ENCODE assay signal across 13 mouse cellular contexts in the genomic region with DNA sequence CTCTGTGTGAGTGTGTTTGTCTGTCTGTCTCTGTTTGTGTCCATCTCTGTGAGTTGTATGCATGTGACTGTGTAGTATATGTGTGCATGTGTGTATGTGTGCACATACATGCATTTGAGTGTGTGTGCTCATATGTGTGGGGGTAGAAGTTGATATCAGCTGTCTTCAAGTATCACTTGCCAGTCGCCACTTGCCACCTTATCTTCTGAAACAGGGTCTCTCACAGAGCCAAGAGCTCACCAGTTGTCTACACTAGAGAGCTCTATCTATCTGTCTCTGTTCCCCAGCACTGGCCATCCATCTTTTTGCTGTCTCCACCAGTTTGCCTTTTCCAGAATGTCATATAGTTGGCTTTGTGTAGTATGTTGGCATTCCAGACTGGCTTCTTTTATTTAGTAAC.
"Had no signal": no experiment of that assay in that cellular context is flagged by ENCODE, and none has a peak within 500 bp of the region (broad histone marks: within the 10 kb centered on the region; RNA-seq: fewer than 3 reads in every experiment).

No protein-coding gene starts in this region.

- H3K4me3 ChIP-seq: left cerebral cortex, adult 2 months; limb, embryonic 12.5 days; lung, embryonic 15.5 days; midbrain, embryonic 10.5 days; myocyte; neural tube, embryonic 15.5 days had no signal

- H3K4me2 ChIP-seq: limb, embryonic 12.5 days; lung, embryonic 15.5 days; neural tube, embryonic 15.5 days had no signal

- H3K9me3 ChIP-seq: limb, embryonic 12.5 days; lung, embryonic 15.5 days; midbrain, embryonic 10.5 days; neural tube, embryonic 15.5 days had no signal

- H3K9ac ChIP-seq: limb, embryonic 12.5 days; lung, embryonic 15.5 days; neural tube, embryonic 15.5 days had no signal

- DNase-seq: kidney, adult 8-10 months; kidney, postnatal 25 days; midbrain, embryonic 14.5 days; right cerebral cortex, adult 18-20 months; thymus, adult 18-20 months; thymus, postnatal 14 days had no signal

- ATAC-seq: intestine, postnatal 0 days had no signal

- H3K36me3 ChIP-seq: limb, embryonic 12.5 days; lung, embryonic 15.5 days; midbrain, embryonic 10.5 days; neural tube, embryonic 15.5 days had no signal

- H3K27ac ChIP-seq: left cerebral cortex, adult 2 months; limb, embryonic 12.5 days; lung, embryonic 15.5 days; midbrain, embryonic 10.5 days; neural tube, embryonic 15.5 days had no signal

- H3K27me3 ChIP-seq: limb, embryonic 12.5 days; lung, embryonic 15.5 days; neural tube, embryonic 15.5 days had no signal
